ENCODE assay signal across 8 mouse cellular contexts in genomic region chr9:21181421-21182220, GRCm38 (mm10). TPM values are rescaled to one million over a fixed set of nuclear protein-coding genes. Genes with fewer than 3 reads are reported as not detected.
A peak's percentile ranks its signal among the peaks of the same experiment; 100 is the strongest.
DNase-seq lines count a peak whose midpoint lies in the region; ATAC-seq and TF ChIP-seq lines count a peak whose summit lies in the region.

No protein-coding gene starts in this region.

- TF ChIP-seq CTCF in kidney, adult 2 months (conservative IDR thresholded peaks at IDR 0.05; ENCODE audit: insufficient read depth, insufficient read length, low read depth, low read length), result no peak

- peak overlapping the region; percentile 71 for H3K4me2 ChIP-seq in heart, embryonic 11.5 days

- WGBS in kidney, adult 2 months, result 11% methylated on average over 47 of the region's 48 CpGs
- WGBS in heart, embryonic 11.5 days (ENCODE audit: insufficient replicate concordance), result 6% methylated on average over 42 of the region's 48 CpGs
- WGBS in midbrain, embryonic 10.5 days, result 7% methylated on average over 48 of the region's 48 CpGs

- TF ChIP-seq POLR2A in kidney, adult 2 months (IDR thresholded peaks at IDR 0.05; ENCODE audit: low read depth, low read length), result no peak

- peak overlapping the region; percentile 53 for H3K4me3 ChIP-seq in kidney, adult 2 months (ENCODE audit: insufficient read depth, low read depth, low read length)
- peak overlapping the region; percentile 48 for H3K4me3 ChIP-seq in heart, embryonic 11.5 days (ENCODE audit: low read depth, low read length)
- H3K4me3 ChIP-seq in midbrain, embryonic 10.5 days, result peak overlapping the region; percentile 41

- H3K9me3 ChIP-seq in heart, embryonic 11.5 days (replicated peaks; ENCODE audit: control insufficient read depth, low read length), result no peaks in the 10 kb centered on the region
- H3K9me3 ChIP-seq in midbrain, embryonic 10.5 days (replicated peaks), result no peaks in the 10 kb centered on the region

- H3K27ac ChIP-seq in kidney, adult 2 months (ENCODE audit: insufficient read depth, low read depth, low read length), result no peak overlapping the region
- H3K27ac ChIP-seq in heart, embryonic 11.5 days (ENCODE audit: low read depth, low read length), result no peak overlapping the region; the same call in 1 of the 2 replicates
- peak overlapping the region; percentile 30; the same call in 1 of the 2 replicates for H3K27ac ChIP-seq in midbrain, embryonic 10.5 days (replicated peaks)

- no peaks in the 10 kb centered on the region; the same call in 1 of the 2 replicates for H3K4me1 ChIP-seq in kidney, adult 2 months (ENCODE audit: control insufficient read depth, insufficient read depth, low read length)
- H3K4me1 ChIP-seq in heart, embryonic 11.5 days (ENCODE audit: control insufficient read depth, insufficient read depth, low read length), result peaks cover 29% of the 10 kb centered on the region
- peaks cover 19% of the 10 kb centered on the region for H3K4me1 ChIP-seq in midbrain, embryonic 10.5 days

- 0 out of 2 replicates have a peak, but pooled peaks have one; percentile 20 for ATAC-seq in heart, embryonic 11.5 days (replicated peaks; ENCODE audit: insufficient number of reproducible peaks, low FRiP score, low TSS enrichment)

- H3K9ac ChIP-seq in heart, embryonic 11.5 days (ENCODE audit: low read depth, low read length), result peak overlapping the region; percentile 75

- no peaks in the 10 kb centered on the region for H3K36me3 ChIP-seq in kidney, adult 2 months (ENCODE audit: control insufficient read depth, insufficient read depth, low read length)
- no peaks in the 10 kb centered on the region for H3K36me3 ChIP-seq in heart, embryonic 11.5 days (ENCODE audit: control insufficient read depth, insufficient read depth, low read length)
- no peaks in the 10 kb centered on the region for H3K36me3 ChIP-seq in midbrain, embryonic 10.5 days

- peak; percentile 36 for DNase-seq in kidney, adult 2 months
- DNase-seq in kidney, adult 11 months, result no peak
- peak; percentile 53 to 67 for DNase-seq in adrenal gland, postnatal 36 days
- peak; percentile 43 to 64 for DNase-seq in kidney, postnatal 25 days
- peak; percentile 47 for DNase-seq in midbrain, embryonic 10.5 days (ENCODE audit: low spot score)
- no peak for DNase-seq in layer of hippocampus, postnatal 36 days
- DNase-seq in cerebellum, adult 11 months, result no peak

- no peaks in the 10 kb centered on the region for H3K27me3 ChIP-seq in kidney, adult 2 months (replicated peaks; ENCODE audit: control insufficient read depth, insufficient read depth, low read length)
- H3K27me3 ChIP-seq in heart, embryonic 11.5 days (ENCODE audit: control insufficient read depth, insufficient read depth, low read length), result no peaks in the 10 kb centered on the region; the same call in 1 of the 2 replicates
- H3K27me3 ChIP-seq in midbrain, embryonic 10.5 days (ENCODE audit: low read depth, poor library complexity, severe bottlenecking), result peaks cover 69% of the 10 kb centered on the region

RNA-seq across cellular contexts. Expression of gene Pde4a, which starts 16.1 kb away (rescaled TPM):
- polyA plus RNA-seq in kidney, adult 2 months (2012; rRNA removed), result 7.8 and 9.0 TPM in 2 replicates
- total RNA-seq in adrenal gland, postnatal 36 days (2021), result 10 to 100 TPM in 1 of 2 experiments, 1 to 10 TPM in 1; 8.6 to 10.6 TPM
- polyA plus RNA-seq in heart, embryonic 11.5 days (2014; fragmentation: Nextera tagmentation; extraction: Ambion mirVana), result 7.6 and 8.3 TPM in 2 replicates
- polyA plus RNA-seq in midbrain, embryonic 10.5 days (2016; fragmentation: Nextera tagmentation; extraction: Ambion mirVana), result 3.8 and 5.0 TPM in 2 replicates
- 10 to 100 TPM; 84.2 to 86.8 TPM for total RNA-seq in layer of hippocampus, postnatal 36 days (2021)

RNA-seq across cellular contexts. Expression of gene Cdc37, which starts 31.8 kb away (rescaled TPM):
- polyA plus RNA-seq in kidney, adult 2 months (2012; rRNA removed), result 53.1 and 72.6 TPM in 2 replicates
- 100 to 1,000 TPM; 180 to 201 TPM for total RNA-seq in adrenal gland, postnatal 36 days (2021)
- 254 and 266 TPM in 2 replicates for polyA plus RNA-seq in heart, embryonic 11.5 days (2014; fragmentation: Nextera tagmentation; extraction: Ambion mirVana)
- 351 and 367 TPM in 2 replicates for polyA plus RNA-seq in midbrain, embryonic 10.5 days (2016; fragmentation: Nextera tagmentation; extraction: Ambion mirVana)
- 100 to 1,000 TPM; 142 to 150 TPM for total RNA-seq in layer of hippocampus, postnatal 36 days (2021)

RNA-seq across cellular contexts. Expression of gene Tyk2, which starts 50.6 kb away (rescaled TPM):
- polyA plus RNA-seq in kidney, adult 2 months (2012; rRNA removed), result 17.0 and 19.0 TPM in 2 replicates
- 10 to 100 TPM; 14.6 to 15.2 TPM for total RNA-seq in adrenal gland, postnatal 36 days (2021)
- polyA plus RNA-seq in heart, embryonic 11.5 days (2014; fragmentation: Nextera tagmentation; extraction: Ambion mirVana), result 9.4 and 10.9 TPM in 2 replicates
- 13.6 and 14.8 TPM in 2 replicates for polyA plus RNA-seq in midbrain, embryonic 10.5 days (2016; fragmentation: Nextera tagmentation; extraction: Ambion mirVana)
- total RNA-seq in layer of hippocampus, postnatal 36 days (2021), result 10 to 100 TPM; 14.6 to 18.0 TPM

RNA-seq across cellular contexts. Expression of gene Keap1, which starts 57.5 kb away (rescaled TPM):
- polyA plus RNA-seq in kidney, adult 2 months (2012; rRNA removed), result 42.8 and 52.4 TPM in 2 replicates
- 10 to 100 TPM; 45.8 to 46.0 TPM for total RNA-seq in adrenal gland, postnatal 36 days (2021)
- polyA plus RNA-seq in heart, embryonic 11.5 days (2014; fragmentation: Nextera tagmentation; extraction: Ambion mirVana), result 22.3 and 35.7 TPM in 2 replicates
- polyA plus RNA-seq in midbrain, embryonic 10.5 days (2016; fragmentation: Nextera tagmentation; extraction: Ambion mirVana), result 47.1 and 50.8 TPM in 2 replicates
- 10 to 100 TPM; 57.2 to 58.1 TPM for total RNA-seq in layer of hippocampus, postnatal 36 days (2021)

Comparison
In these comparisons a context has a peak if more than half of its experiments do, and no peak if none do; other contexts are left out.
1. DNase-seq: peak in kidney, adult 2 months (single experiment), adrenal gland, postnatal 36 days (2 of 2), kidney, postnatal 25 days (2 of 2) and midbrain, embryonic 10.5 days (single experiment); none in kidney, adult 11 months (single experiment), layer of hippocampus, postnatal 36 days (0 of 2) and cerebellum, adult 11 months (single experiment).
2. Peak in every context shown above with its lines, with median percentiles within 50 percentile points of each other: H3K4me3 ChIP-seq.